Mouse (Mus musculus): ENCODE measurements around the gene Ccdc85c. TPM values are rescaled to one million over a fixed set of nuclear protein-coding genes. Genes with fewer than 3 reads are reported as not detected.

Ccdc85c gene
- polyA plus RNA-seq, 1 experiment from 2014 or later = 17.7 TPM

DNA sequence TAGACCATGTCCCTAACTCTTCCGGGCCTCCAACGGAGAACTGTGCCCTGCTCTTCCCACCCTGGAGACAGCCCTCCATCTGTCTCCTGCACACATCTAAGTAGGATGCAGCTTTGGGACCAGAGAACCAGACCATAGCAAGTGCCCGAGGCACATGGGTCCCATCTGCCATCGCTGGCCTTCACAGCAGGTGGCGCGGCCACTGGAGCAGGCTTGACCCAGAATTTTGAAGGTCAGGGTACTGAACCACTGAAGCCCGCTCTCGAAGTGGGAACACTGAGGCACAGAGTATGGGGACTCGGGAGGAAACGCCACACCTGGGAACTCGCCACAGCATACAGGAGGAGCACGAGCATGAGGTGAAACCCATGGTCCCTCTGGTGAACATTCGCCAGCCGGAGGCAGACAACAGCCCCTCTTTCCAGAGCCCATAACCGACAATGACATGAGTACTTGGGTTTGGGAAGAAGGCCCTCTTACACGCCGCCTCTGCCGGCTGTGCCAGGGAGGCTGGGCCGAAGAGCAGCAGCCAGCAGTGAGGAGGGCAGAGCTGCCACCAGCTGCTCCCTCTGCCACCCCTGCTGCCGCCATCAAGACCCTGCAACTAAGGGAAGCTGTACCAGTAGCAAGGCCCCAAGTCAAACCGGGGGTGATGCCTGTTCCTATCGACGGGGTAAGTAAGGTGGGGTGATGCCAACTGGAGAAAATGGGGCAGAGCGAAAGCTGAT, 15.7 kb downstream of the Ccdc85c start:
- Histone ChIP-seq H3K36me3 (no peaks in the 10 kb centered on the region), H3K27me3 (no peaks in the 10 kb centered on the region), H3K4me3 (no peak overlapping the region), H3K9me3 (no peaks in the 10 kb centered on the region), H3K9ac (no peak overlapping the region; the same call in 1 of the 2 replicates), H3K4me1 (replicated peaks) (peaks cover 90% of the 10 kb centered on the region), H3K4me2 (no peak overlapping the region), H3K27ac (peak overlapping the region; percentile 66)
- WGBS = 71% methylated on average over 24 of the region's 24 CpGs
- no peak for ATAC-seq (ENCODE audit: low FRiP score)

DNA sequence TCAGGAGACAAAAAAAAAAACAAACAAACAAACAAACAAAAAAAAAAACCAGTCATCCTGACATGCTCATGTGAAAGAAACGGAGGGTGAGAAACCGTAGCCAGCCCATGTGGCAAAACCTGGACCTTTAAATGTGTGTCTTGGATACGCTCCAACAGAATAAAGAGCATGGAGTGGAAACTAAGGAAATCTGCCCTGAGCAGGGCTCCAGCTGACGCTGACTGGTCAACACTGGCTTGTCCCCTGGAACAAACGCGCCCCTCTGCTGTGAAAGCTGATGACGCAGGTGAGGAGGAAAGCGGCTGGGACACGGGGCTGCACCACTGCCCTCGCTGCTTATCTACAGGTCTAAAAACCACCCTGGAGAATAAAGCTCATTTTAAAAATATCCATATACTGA, 18.5 kb downstream of the Ccdc85c start:
- peak overlapping the region; percentile 58; the same call in 1 of the 2 replicates for H3K27ac ChIP-seq
- H3K36me3 ChIP-seq = no peaks in the 10 kb centered on the region
- H3K9me3 ChIP-seq = no peaks in the 10 kb centered on the region
- no peak overlapping the region for H3K4me2 ChIP-seq
- ATAC-seq (ENCODE audit: low FRiP score) = no peak
- H3K4me3 ChIP-seq = no peak overlapping the region
- WGBS = 37% methylated on average over 10 of the region's 10 CpGs
- peaks cover 90% of the 10 kb centered on the region for H3K4me1 ChIP-seq (replicated peaks)
- 0 out of 2 replicates have a peak overlapping the region, but pooled peaks have one; percentile 35 for H3K9ac ChIP-seq
- no peaks in the 10 kb centered on the region for H3K27me3 ChIP-seq

DNA sequence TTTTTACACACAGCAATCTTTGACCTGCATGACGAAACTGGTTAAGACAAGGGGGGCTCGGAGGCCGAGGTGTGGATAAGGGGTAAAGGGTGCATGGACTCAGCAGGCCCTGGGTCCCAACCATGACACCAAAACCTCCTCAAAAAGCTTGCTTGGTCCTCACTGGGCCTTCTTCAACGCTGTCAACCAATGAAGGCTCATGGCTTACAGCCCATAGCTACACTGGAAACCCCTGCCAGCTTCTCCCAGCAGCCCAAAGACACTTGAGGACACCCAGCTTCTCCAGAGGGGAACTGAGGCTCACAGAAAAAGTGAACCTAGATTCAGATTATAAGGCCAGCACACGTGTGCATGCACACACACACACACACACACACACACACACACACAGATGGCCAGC, 19.3 kb downstream of the Ccdc85c start:
- WGBS = 22% methylated on average over 5 of the region's 5 CpGs
- Histone ChIP-seq H3K9me3 (no peaks in the 10 kb centered on the region), H3K36me3 (no peaks in the 10 kb centered on the region), H3K9ac (peak overlapping the region; percentile 7; the same call in 1 of the 2 replicates), H3K4me1 (replicated peaks) (peaks cover 90% of the 10 kb centered on the region), H3K27ac (peak overlapping the region; percentile 58), H3K27me3 (no peaks in the 10 kb centered on the region), H3K4me3 (no peak overlapping the region), H3K4me2 (no peak overlapping the region)
- no peak for ATAC-seq (ENCODE audit: low FRiP score)

DNA sequence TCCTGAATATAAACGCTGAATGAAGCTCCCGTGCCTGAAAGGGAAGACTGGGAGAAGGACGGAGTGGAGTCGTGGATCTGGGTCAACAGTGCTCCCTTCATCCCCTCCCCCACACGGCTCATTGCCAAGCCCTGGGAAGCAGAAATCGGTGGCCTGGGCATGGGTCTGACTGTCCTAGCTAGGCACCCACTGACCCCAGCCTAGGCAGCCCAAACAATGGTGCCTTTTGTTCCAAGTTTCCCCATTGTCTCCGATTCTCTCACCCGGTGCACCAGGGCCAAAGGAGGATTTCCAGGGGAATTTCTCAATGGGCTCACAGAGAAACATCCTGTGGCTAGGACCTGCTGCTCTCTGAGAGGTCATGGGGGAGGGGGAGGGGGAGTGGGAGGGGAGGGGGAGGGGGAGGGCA, 19.7 kb downstream of the Ccdc85c start:
- H3K4me3 ChIP-seq = no peak overlapping the region
- H3K4me2 ChIP-seq = peak overlapping the region; percentile 23
- H3K27me3 ChIP-seq = no peaks in the 10 kb centered on the region
- peaks cover 88% of the 10 kb centered on the region for H3K4me1 ChIP-seq (replicated peaks)
- peak overlapping the region; percentile 66 for H3K27ac ChIP-seq
- no peaks in the 10 kb centered on the region for H3K9me3 ChIP-seq
- H3K36me3 ChIP-seq = no peaks in the 10 kb centered on the region
- whole genome bisulfite sequencing = 4% methylated on average over 8 of the region's 8 CpGs
- ATAC-seq (ENCODE audit: low FRiP score) = peak; percentile 44; the same call in 1 of the 2 replicates
- peak overlapping the region; percentile 46 for H3K9ac ChIP-seq

DNA sequence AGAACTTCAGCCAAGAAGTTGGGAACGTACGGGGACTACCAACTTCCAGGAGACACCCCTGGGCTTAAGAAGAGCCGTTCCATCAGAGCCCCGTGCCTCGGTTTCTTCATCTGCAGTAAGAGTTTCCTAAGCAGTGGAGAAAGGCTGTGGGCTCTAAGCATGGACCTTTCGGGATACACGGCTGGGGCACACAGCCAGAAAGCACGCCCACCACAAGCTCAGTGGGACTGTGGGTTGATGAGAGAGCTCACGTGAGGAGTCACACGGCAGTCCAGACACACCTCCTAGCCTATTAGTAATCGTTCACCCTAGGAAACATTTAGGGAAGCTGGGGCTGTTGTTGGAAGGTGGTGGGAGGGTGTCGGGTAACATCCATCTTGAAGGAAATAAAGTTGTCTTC, 22.2 kb downstream of the Ccdc85c start:
- WGBS = 67% methylated on average over 12 of the region's 12 CpGs
- Histone ChIP-seq H3K9me3 (no peaks in the 10 kb centered on the region), H3K27ac (no peak overlapping the region), H3K4me1 (replicated peaks) (peaks cover 83% of the 10 kb centered on the region), H3K36me3 (no peaks in the 10 kb centered on the region), H3K27me3 (no peaks in the 10 kb centered on the region), H3K9ac (no peak overlapping the region), H3K4me2 (no peak overlapping the region), H3K4me3 (no peak overlapping the region)
- no peak for ATAC-seq (ENCODE audit: low FRiP score)

DNA sequence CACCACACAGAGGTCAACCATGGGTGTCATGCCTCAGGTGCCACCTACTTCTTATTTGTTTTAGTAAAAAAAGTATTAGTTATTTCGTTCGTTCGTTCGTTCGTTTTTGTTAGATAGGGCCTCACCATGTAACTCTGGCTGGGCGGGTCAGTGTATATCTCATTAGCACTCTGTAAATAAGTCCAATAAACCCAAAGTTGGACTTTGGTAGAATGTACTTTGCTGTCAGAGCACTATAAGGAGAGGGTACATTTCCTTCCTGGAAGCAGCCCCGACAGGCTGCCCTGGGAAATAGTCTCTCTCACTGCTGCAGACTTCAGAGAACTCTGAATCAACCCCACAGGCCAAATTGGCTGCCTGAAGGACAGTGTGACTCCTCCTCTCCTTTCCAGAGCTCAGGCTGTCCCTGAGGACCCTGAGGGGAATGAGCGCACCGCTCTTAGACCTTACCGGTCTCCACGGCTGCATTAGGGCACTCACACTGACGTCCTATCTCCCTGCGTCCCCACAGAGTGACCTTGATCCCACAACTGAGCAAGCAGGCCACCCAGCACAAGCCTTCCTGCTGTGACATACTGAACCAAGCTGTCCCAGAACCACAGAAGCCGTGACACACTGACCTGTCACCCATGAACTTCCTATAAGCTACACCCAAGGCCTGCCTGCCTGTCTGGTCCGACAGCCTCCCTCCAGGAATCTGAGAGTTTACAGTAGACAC, 23.2 kb downstream of the Ccdc85c start:
- H3K27me3 ChIP-seq = no peaks in the 10 kb centered on the region
- no peaks in the 10 kb centered on the region for H3K36me3 ChIP-seq
- H3K4me1 ChIP-seq (replicated peaks) = peaks cover 81% of the 10 kb centered on the region
- no peaks in the 10 kb centered on the region for H3K9me3 ChIP-seq
- H3K9ac ChIP-seq = peak overlapping the region; percentile 1; the same call in 1 of the 2 replicates
- H3K27ac ChIP-seq = no peak overlapping the region
- 69% methylated on average over 15 of the region's 15 CpGs for WGBS
- no peak for ATAC-seq (ENCODE audit: low FRiP score)
- no peak overlapping the region for H3K4me2 ChIP-seq
- no peak overlapping the region for H3K4me3 ChIP-seq

DNA sequence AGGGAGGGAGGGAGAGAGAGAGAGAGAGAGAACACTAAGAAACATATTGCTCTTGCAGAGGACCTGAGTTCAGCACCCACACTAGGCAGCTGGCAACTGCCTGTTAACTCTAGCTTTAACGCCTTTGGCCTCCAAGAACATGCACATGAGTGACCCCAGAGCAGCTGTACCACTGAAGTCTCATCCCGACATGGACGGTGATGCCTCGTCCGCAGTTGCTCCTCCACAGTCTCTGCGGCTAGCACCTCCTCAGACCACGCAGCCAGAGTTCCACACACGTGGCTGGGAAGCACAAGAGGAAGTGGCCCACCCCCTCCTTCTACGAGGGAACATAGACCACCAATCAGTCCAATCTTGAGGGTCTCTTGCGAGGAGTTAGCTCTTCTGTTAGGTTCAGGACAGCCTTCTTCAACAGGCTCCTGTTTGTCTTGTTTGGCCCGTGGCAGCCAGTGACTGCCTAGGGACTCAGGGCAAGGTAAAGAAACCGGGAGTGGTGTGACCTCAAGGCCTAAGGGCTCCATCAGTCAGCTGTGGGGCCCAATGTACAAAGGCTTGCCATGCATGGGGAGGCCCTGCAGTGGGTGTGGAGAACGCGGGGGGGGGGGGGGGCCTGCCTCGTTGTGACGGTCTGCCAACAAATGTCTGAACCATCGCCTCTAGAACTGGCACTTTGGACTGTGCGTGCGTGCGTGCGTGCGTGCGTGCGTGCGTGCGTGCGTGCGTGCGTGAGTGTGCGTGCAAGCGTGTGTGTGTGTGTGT, 24.0 kb downstream of the Ccdc85c start:
- ATAC-seq (ENCODE audit: low FRiP score) = no peak
- WGBS = 83% methylated on average over 31 of the region's 31 CpGs
- Histone ChIP-seq H3K9ac (no peak overlapping the region), H3K27ac (no peak overlapping the region), H3K4me3 (no peak overlapping the region), H3K27me3 (no peaks in the 10 kb centered on the region), H3K36me3 (no peaks in the 10 kb centered on the region), H3K4me2 (no peak overlapping the region), H3K4me1 (replicated peaks) (peaks cover 81% of the 10 kb centered on the region), H3K9me3 (no peaks in the 10 kb centered on the region)

DNA sequence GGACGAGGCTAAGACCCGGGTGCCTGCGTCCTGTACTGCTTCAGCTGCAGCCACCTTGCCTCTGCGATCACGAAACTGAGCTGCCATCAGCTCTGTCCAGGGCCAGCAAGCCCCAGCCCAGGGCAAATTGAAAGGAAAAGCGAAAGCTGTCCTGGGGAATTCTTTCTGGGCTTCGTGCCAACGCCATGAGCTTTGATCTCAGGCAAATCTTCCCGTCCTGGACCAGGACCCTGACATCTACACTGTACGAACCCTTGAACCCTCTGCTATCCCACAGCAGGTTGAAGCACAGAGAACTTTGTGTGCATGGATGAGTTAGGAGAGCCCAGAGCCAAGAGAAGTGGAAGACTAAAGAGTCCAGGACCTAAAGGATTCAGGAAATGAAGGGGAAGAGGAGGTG, 25.7 kb downstream of the Ccdc85c start:
- H3K9me3 ChIP-seq = no peaks in the 10 kb centered on the region
- peaks cover 86% of the 10 kb centered on the region for H3K4me1 ChIP-seq (replicated peaks)
- H3K4me3 ChIP-seq = no peak overlapping the region
- H3K4me2 ChIP-seq = no peak overlapping the region
- H3K27ac ChIP-seq = 0 out of 2 replicates have a peak overlapping the region, but pooled peaks have one; percentile 2
- H3K27me3 ChIP-seq = no peaks in the 10 kb centered on the region
- WGBS = 55% methylated on average over 10 of the region's 10 CpGs
- no peaks in the 10 kb centered on the region for H3K36me3 ChIP-seq
- ATAC-seq (ENCODE audit: low FRiP score) = no peak
- H3K9ac ChIP-seq = no peak overlapping the region

DNA sequence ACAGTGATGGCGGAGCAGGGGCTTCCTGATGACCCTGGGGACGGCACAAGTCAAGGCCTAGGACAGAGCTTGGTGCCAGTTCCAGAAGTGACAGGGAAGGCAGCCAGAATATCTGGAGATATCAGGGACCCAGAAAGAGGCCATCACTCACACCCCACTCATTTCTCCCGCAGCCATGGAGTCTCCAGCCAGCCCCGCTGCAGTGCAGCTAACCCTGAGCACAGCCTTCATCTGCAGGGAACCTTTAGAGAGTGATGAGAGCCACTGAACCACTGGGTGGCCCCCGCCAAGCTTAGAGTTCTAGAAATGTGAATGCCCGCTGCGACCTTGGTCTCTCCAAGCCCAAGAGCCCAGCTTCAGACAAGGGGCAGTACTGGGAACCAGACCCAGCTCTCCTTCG, 26.2 kb downstream of the Ccdc85c start:
- Histone ChIP-seq H3K27ac (0 out of 2 replicates have a peak overlapping the region, but pooled peaks have one; percentile 2), H3K4me1 (replicated peaks) (peaks cover 88% of the 10 kb centered on the region), H3K4me3 (no peak overlapping the region)

DNA sequence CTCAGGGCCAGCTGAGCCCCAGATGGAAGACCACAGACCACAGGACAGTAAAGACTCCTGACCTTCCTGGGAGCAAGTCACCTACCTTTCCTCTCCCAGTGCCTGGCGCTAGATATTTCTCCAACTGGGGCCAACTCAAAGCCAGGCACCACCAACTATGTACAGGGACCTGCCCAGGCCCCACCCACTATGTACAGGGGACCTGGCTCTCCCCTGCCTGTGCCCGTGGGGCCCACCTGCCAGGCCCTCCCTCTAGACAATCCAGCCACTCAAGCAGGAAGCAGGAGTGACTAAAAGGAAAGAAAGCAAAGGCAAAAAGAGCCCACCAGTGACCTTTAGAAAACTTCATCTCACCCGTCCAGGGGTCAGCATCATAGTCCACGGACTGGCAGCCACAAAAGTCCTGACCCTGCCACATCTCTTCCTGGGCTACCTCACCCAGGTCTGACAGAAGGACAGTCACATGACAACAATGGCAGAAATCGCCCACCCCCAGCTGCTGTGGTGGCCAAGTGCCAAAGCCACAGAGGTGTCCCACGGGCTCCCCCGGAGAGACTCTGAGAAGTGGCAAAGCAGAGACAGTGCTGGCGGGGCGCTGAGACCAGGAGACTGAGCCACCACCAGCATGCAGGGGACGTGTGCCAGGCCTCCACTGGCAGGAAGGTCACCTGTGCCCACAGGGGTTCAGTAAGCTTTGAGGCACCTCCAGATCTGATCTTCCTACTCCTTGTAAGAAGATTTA, 28.3 kb downstream of the Ccdc85c start:
- Histone ChIP-seq H3K27ac (no peak overlapping the region; the same call in 1 of the 2 replicates), H3K4me1 (replicated peaks) (peaks cover 88% of the 10 kb centered on the region), H3K36me3 (no peaks in the 10 kb centered on the region), H3K4me2 (no peak overlapping the region), H3K4me3 (no peak overlapping the region), H3K27me3 (no peaks in the 10 kb centered on the region), H3K9me3 (no peaks in the 10 kb centered on the region), H3K9ac (no peak overlapping the region)
- 74% methylated on average over 10 of the region's 10 CpGs for WGBS
- no peak for ATAC-seq (ENCODE audit: low FRiP score)

More for the DNA sequence above, 26.2 kb downstream of the Ccdc85c start:
- WGBS = 96% methylated on average over 8 of the region's 8 CpGs
- Histone ChIP-seq H3K36me3 (no peaks in the 10 kb centered on the region), H3K4me2 (no peak overlapping the region), H3K9me3 (no peaks in the 10 kb centered on the region), H3K27me3 (no peaks in the 10 kb centered on the region), H3K9ac (no peak overlapping the region)
- ATAC-seq (ENCODE audit: low FRiP score) = no peak

DNA sequence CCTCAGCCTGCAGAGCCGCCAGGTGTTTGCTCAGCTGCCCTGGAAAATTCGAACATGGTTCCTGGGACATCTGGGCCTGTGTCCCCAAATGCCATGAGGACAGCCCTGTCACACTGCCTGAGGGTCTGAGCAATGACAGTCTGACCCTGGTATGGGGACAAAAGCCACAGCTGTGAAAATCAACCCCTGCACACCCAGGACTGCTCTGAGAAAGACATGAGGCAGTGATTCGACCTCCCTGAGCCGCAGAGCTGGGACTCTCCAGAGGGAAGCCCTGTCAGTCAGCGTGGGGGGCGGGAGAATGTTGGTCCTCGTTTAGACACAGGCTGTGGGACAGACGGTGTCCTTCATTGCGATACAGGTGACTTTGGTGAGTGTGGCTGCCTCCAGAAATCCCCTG, 29.6 kb downstream of the Ccdc85c start:
- no peaks in the 10 kb centered on the region for H3K27me3 ChIP-seq
- H3K36me3 ChIP-seq = no peaks in the 10 kb centered on the region
- no peaks in the 10 kb centered on the region for H3K9me3 ChIP-seq
- WGBS = 27% methylated on average over 9 of the region's 9 CpGs
- H3K4me1 ChIP-seq (replicated peaks) = peaks cover 90% of the 10 kb centered on the region
- H3K4me3 ChIP-seq = no peak overlapping the region
- H3K4me2 ChIP-seq = no peak overlapping the region
- H3K27ac ChIP-seq = peak overlapping the region; percentile 81
- ATAC-seq (ENCODE audit: low FRiP score) = no peak
- H3K9ac ChIP-seq = peak overlapping the region; percentile 24; the same call in 1 of the 2 replicates

Measured in hindbrain, embryonic 13.5 days (tissue).